Mouse (Mus musculus): ENCODE measurements at regions not wholly inside any gene's neighbourhood (a gene's known extent, or its start where the extent isn't known, plus 50 kb on each side); places are given as distances from the start of the nearest gene placed in this dataset.

GRCm38 (mm10) chr8:127662776-127663499 is 599.2 kb downstream of the Pard3 start:
- DNase-seq = no peak

GRCm38 (mm10) chr8:127666606-127667005 is 602.9 kb downstream of the Pard3 start:
- DNase-seq = no peak

- DNase-seq = no peak
Observed at GRCm38 (mm10) chr8:127668991-127669390, 605.3 kb downstream of the Pard3 start.

- no peak for DNase-seq
Observed at GRCm38 (mm10) chr8:127674063-127674462, 610.4 kb downstream of the Pard3 start.

- no peak for DNase-seq
Observed at GRCm38 (mm10) chr8:127675377-127675776, 611.7 kb downstream of the Pard3 start.

- DNase-seq = no peak
Observed at GRCm38 (mm10) chr8:127680205-127680604, 616.5 kb downstream of the Pard3 start.

GRCm38 (mm10) chr8:127684213-127684612 is 620.5 kb downstream of the Pard3 start:
- DNase-seq = peak in 1 of 2 experiments; percentile 20

DNA sequence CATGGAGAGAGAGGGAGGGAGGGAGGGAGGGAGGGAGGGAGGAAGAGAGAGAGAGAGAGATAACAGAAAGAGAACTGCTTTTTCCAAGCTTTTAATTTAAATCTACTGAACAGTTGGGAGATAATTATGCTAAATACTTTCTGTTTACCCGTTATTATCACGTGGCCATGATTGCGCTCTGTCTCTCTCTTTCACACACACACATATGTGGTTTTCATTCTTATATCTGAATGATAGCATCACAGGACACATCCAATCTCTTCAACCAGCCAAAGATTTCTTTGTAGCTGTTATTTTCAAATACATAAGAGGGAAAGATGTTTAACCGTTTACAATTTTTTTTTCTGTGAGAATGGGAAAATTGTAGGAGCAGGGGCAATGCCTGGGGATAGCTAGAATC is 627.1 kb downstream of the Pard3 start:
- DNase-seq = no peak

GRCm38 (mm10) chr8:127698404-127698803 is 634.7 kb downstream of the Pard3 start:
- DNase-seq = no peak

GRCm38 (mm10) chr8:127704406-127704805 is 640.7 kb downstream of the Pard3 start:
- DNase-seq = no peak

GRCm38 (mm10) chr8:127706051-127706835 is 642.5 kb downstream of the Pard3 start:
- peak; percentile 81 for DNase-seq

DNA sequence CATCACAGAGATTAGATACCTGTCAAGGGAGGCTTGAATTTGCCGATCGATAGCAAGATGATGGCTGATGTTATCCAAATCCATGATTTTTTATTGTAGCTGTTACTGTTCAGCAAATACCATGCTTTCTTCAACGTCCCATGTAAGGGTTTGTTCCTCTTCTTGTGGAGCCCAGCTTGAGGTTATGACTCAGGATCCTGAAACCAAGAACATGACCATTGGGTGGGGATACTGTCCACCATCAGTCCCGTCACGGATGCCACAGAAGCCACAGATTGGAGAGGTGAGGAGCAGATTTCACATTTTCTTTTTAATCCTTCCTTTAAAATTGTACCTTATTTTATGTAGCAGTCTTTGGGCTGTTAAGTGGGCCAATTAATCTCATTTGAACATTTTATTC is 645.7 kb downstream of the Pard3 start:
- no peak for DNase-seq

DNA sequence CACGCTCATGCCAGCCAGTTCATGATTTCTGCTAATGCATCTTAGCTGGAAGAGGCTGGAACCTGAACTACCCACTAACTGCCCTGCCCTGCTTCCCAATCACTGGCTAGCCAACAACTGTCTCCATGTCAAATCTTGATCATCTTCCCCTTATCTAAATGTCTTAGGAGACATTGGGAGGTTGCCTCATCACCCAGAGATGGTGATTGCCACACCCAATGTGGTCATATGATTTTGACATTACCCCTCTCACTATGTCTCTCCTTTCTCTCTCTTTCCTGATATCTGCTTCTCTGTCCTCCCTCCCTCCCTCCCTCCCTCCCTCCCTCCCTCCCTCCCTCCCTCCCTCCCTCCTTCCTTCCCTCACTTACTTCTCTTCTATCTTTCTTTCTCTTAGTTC is 643.3 kb upstream of the Nrp1 start:
- no peak for DNase-seq

DNA sequence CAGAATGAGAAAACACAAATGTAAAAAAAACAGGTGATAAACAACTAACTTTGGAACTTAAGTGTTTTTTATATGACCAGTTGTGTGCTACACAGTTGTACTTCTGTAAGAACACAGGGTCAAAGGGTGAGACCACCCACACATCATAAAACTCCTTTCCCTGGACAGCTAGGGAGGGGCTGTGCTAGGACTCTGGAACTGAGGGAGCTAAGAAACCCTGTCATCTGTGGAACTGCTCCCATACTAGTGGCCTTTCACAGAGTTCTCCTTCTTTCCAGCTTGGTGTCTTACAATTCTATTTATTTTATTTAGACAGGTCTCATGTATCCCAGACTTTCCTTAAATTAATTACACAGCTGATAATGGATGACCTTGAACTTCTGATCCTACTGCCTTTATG is 640.4 kb upstream of the Nrp1 start:
- DNase-seq = no peak

- DNase-seq = no peak
Observed at GRCm38 (mm10) chr8:127719881-127720280, 638.5 kb upstream of the Nrp1 start.

DNA sequence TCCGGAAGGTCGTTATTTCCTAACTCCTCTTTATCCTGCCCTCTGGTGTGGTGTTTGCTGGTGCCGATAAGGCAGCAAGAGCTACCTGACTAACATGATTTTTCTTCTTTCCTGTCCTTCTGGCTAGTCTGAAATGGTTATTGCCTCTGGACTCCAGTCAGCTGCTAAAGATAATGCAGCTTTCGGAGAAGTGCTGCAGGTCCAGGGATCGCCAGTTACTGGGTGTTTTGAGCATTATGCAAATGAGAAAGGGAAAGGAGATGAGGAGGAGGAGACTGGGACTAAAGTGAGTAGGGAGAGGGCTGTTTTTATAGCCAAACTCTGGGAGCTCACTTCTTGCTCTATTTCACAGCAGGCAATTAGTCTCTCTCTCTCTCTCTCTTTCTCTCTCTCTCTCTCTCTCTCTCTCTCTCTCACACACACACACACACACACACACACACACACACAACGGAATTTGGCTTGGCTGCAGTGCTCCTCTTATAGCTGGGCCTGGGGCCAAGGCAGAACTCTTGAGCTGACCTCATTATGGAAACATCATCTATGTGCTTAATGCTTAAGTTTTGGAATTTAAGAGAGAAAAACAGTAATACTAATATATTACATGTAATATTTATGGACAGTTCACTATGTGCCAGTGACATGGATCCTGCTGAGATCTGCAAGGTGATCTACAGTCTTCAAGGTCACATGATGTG is 637.7 kb upstream of the Nrp1 start:
- DNase-seq = no peak

- DNase-seq = no peak
Observed at GRCm38 (mm10) chr8:127721624-127722023, 636.8 kb upstream of the Nrp1 start.

GRCm38 (mm10) chr8:127734059-127734458 is 624.3 kb upstream of the Nrp1 start:
- DNase-seq = no peak

DNA sequence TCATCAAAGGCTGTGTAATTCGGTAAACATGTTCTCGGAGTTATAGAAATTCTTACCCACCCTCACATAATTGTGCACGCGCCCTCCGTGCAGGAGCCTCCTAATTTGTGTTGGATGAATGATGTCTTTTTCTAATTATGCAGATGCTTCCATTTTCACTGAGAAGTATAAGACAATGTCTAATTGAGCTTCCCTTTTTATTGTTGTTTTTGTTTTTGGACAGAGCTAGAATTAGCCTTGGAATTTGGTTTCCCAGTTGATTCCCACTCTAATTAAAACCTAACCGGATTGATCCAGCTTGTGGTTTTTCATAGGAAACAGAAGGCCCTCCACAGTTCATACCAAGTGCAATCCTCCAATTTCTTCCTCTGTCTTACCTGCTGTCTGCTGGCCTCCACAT is 616.2 kb upstream of the Nrp1 start:
- DNase-seq = no peak

GRCm38 (mm10) chr8:127745221-127745620 is 613.2 kb upstream of the Nrp1 start:
- no peak for DNase-seq

DNA sequence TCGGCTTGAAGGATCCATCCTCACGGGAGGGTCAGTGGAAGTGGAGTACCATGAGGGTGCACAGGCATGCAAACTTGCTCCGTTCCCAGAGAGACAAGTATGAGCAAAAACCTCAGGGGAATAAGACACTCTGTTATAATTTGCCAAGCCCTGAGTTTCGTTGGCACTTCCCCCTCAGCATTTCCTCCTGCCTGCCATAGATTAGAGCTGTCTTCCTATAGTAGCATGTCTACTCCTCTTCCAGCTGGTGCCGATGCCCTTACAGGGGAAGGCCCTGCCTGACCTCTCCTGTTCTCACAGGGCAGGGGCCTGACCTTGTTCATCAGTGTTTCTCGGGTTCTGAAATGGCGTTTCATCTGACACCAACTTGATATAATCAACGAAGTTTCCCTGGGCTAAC is 611.9 kb upstream of the Nrp1 start:
- DNase-seq = no peak

GRCm38 (mm10) chr8:127752871-127753270 is 605.5 kb upstream of the Nrp1 start:
- DNase-seq = no peak

GRCm38 (mm10) chr8:127753793-127754565 is 604.4 kb upstream of the Nrp1 start:
- DNase-seq = peak in 1 of 2 experiments; percentile 27

Data from cerebellum, postnatal 25 days (tissue).